Mouse (Mus musculus): ENCODE data around the gene March4.

Gene March4

GRCm38 (mm10) chr1:72449752-72450151 is 87.0 kb downstream of the March4 start:
- in situ Hi-C loops (cut with MboI, MseI): no loop called here

GRCm38 (mm10) chr1:72442747-72443146 is 94.0 kb downstream of the March4 start:
- in situ Hi-C loops (cut with MboI, MseI): no loop called here

GRCm38 (mm10) chr1:72439146-72439545 is 97.6 kb downstream of the March4 start:
- in situ Hi-C loops (cut with MboI, MseI): no loop called here

GRCm38 (mm10) chr1:72436967-72437366 is 99.8 kb downstream of the March4 start:
- in situ Hi-C loops (cut with MboI, MseI): no loop called here

GRCm38 (mm10) chr1:72434510-72434909 is 102.2 kb downstream of the March4 start:
- in situ Hi-C loops (cut with MboI, MseI): no loop called here

- in situ Hi-C loops (cut with MboI, MseI): no loop called here
These were observed 104.2 kb downstream of the March4 start for GRCm38 (mm10) chr1:72432579-72432978.

GRCm38 (mm10) chr1:72429107-72429807 is 107.5 kb downstream of the March4 start:
- in situ Hi-C loops (cut with MboI, MseI): no loop called here

- in situ Hi-C loops (cut with MboI, MseI): no loop called here
These were observed 108.2 kb downstream of the March4 start for GRCm38 (mm10) chr1:72428526-72428925.

GRCm38 (mm10) chr1:72426456-72426855 is 110.3 kb downstream of the March4 start:
- in situ Hi-C loops (cut with MboI, MseI): no loop called here

GRCm38 (mm10) chr1:72422121-72422520 is 114.6 kb downstream of the March4 start:
- in situ Hi-C loops (cut with MboI, MseI): no loop called here

- in situ Hi-C loops (cut with MboI, MseI): no loop called here
These were observed 116.5 kb downstream of the March4 start for GRCm38 (mm10) chr1:72420220-72420619.

GRCm38 (mm10) chr1:72418744-72419655 is 117.7 kb downstream of the March4 start:
- in situ Hi-C loops (cut with MboI, MseI): no loop called here

- in situ Hi-C loops (cut with MboI, MseI): no loop called here
These were observed 122.0 kb downstream of the March4 start for GRCm38 (mm10) chr1:72414561-72415253.

GRCm38 (mm10) chr1:72414133-72414532 is 122.6 kb downstream of the March4 start:
- in situ Hi-C loops (cut with MboI, MseI): no loop called here

GRCm38 (mm10) chr1:72413205-72413604 is 123.5 kb downstream of the March4 start:
- in situ Hi-C loops (cut with MboI, MseI): no loop called here

- in situ Hi-C loops (cut with MboI, MseI): no loop called here
These were observed 125.6 kb downstream of the March4 start for GRCm38 (mm10) chr1:72411108-72411507.

- in situ Hi-C loops (cut with MboI, MseI): no loop called here
These were observed 126.8 kb downstream of the March4 start for GRCm38 (mm10) chr1:72409936-72410335.

GRCm38 (mm10) chr1:72406505-72407079 is 130.1 kb downstream of the March4 start:
- in situ Hi-C loops (cut with MboI, MseI): no loop called here

- in situ Hi-C loops (cut with MboI, MseI): no loop called here
These were observed 135.2 kb downstream of the March4 start for GRCm38 (mm10) chr1:72401331-72402069.

- in situ Hi-C loops (cut with MboI, MseI): no loop called here
These were observed 136.1 kb downstream of the March4 start for GRCm38 (mm10) chr1:72400616-72401015.

Data from T-helper 2 cell (primary cell).